Mouse (Mus musculus): ENCODE measurements around the gene Slc35c1. TPM values are rescaled to one million over a fixed set of nuclear protein-coding genes. Genes with fewer than 3 reads are reported as not detected.

Gene Slc35c1
- total RNA-seq (2014; rRNA removed) (3.0 and 3.9 TPM in 2 replicates), polyA plus RNA-seq (2012; rRNA removed) (26.0 and 30.7 TPM in 2 replicates)

GRCm38 (mm10) chr2:92459921-92460707 is at the start of gene Slc35c1:
TSS of gene Slc35c1 (minus strand) at chr2:92460538.
- no peaks in the 10 kb centered on the region for H3K36me3 ChIP-seq (ENCODE audit: control insufficient read depth, insufficient read depth, low read length)
- H3K4me1 ChIP-seq (ENCODE audit: control insufficient read depth, insufficient read depth, low read length): peaks cover 28% of the 10 kb centered on the region
- TF ChIP-seq POLR2A (IDR thresholded peaks at IDR 0.05; ENCODE audit: extremely low read depth, insufficient read depth, low read length): peak; percentile 18; the same call in 1 of the 2 replicates
- no peak for TF ChIP-seq CTCF (IDR thresholded peaks at IDR 0.05; ENCODE audit: low read depth, low read length)
- H3K9ac ChIP-seq (ENCODE audit: low read depth, low read length): peak within 1 kb of the TSS; percentile 87
- H3K4me3 ChIP-seq (ENCODE audit: insufficient read depth, low read depth, low read length): peak within 1 kb of the TSS; percentile 82
- peaks cover 18% of the 10 kb centered on the region for H3K79me2 ChIP-seq (ENCODE audit: control insufficient read depth, insufficient read depth, low read length)
- no peaks in the 10 kb centered on the region for H3K27me3 ChIP-seq (ENCODE audit: control insufficient read depth, insufficient read depth, low read length)
- peak within 1 kb of the TSS; percentile 74 for H3K27ac ChIP-seq (replicated peaks; ENCODE audit: insufficient read depth, low read depth, low read length)
- peak; percentile 25 for DNase-seq (ENCODE audit: extremely low read depth, low read depth, low spot score)
- 4% methylated on average over 34 of the region's 34 CpGs for WGBS

GRCm38 (mm10) chr2:92505291-92505690 is 45.0 kb upstream of the Slc35c1 start:
- WGBS: 89% methylated on average over 7 of the region's 7 CpGs
- no peak for DNase-seq (ENCODE audit: extremely low read depth, low read depth, low spot score)
- no peak overlapping the region for H3K4me3 ChIP-seq (ENCODE audit: insufficient read depth, low read depth, low read length)
- no peaks in the 10 kb centered on the region for H3K79me2 ChIP-seq (ENCODE audit: control insufficient read depth, insufficient read depth, low read length)
- H3K9ac ChIP-seq (ENCODE audit: low read depth, low read length): no peak overlapping the region
- TF ChIP-seq POLR2A (IDR thresholded peaks at IDR 0.05; ENCODE audit: extremely low read depth, insufficient read depth, low read length): no peak
- TF ChIP-seq CTCF (IDR thresholded peaks at IDR 0.05; ENCODE audit: low read depth, low read length): no peak
- no peaks in the 10 kb centered on the region for H3K36me3 ChIP-seq (ENCODE audit: control insufficient read depth, insufficient read depth, low read length)
- no peaks in the 10 kb centered on the region for H3K4me1 ChIP-seq (ENCODE audit: control insufficient read depth, insufficient read depth, low read length)
- H3K27me3 ChIP-seq (ENCODE audit: control insufficient read depth, insufficient read depth, low read length): no peaks in the 10 kb centered on the region
- no peak overlapping the region for H3K27ac ChIP-seq (replicated peaks; ENCODE audit: insufficient read depth, low read depth, low read length)

- Histone ChIP-seq H3K27me3 (ENCODE audit: control insufficient read depth, insufficient read depth, low read length) (no peaks in the 10 kb centered on the region), H3K4me1 (ENCODE audit: control insufficient read depth, insufficient read depth, low read length) (no peaks in the 10 kb centered on the region)
- 76% methylated on average over 3 of the region's 3 CpGs for WGBS
Measured at GRCm38 (mm10) chr2:92503421-92503820, 43.1 kb upstream of the Slc35c1 start.

GRCm38 (mm10) chr2:92499701-92500322 is 39.5 kb upstream of the Slc35c1 start:
- Histone ChIP-seq H3K4me1 (ENCODE audit: control insufficient read depth, insufficient read depth, low read length) (no peaks in the 10 kb centered on the region), H3K27me3 (ENCODE audit: control insufficient read depth, insufficient read depth, low read length) (no peaks in the 10 kb centered on the region), H3K27ac (replicated peaks; ENCODE audit: insufficient read depth, low read depth, low read length) (no peak overlapping the region), H3K9ac (ENCODE audit: low read depth, low read length) (no peak overlapping the region), H3K79me2 (ENCODE audit: control insufficient read depth, insufficient read depth, low read length) (no peaks in the 10 kb centered on the region), H3K4me3 (ENCODE audit: insufficient read depth, low read depth, low read length) (no peak overlapping the region), H3K36me3 (ENCODE audit: control insufficient read depth, insufficient read depth, low read length) (no peaks in the 10 kb centered on the region)
- no peak for TF ChIP-seq POLR2A (IDR thresholded peaks at IDR 0.05; ENCODE audit: extremely low read depth, insufficient read depth, low read length)
- TF ChIP-seq CTCF (IDR thresholded peaks at IDR 0.05; ENCODE audit: low read depth, low read length): no peak
- 86% methylated on average over 3 of the region's 3 CpGs for WGBS
- no peak for DNase-seq (ENCODE audit: extremely low read depth, low read depth, low spot score)

More at GRCm38 (mm10) chr2:92503421-92503820, 43.1 kb upstream of the Slc35c1 start:
- Histone ChIP-seq H3K9ac (ENCODE audit: low read depth, low read length) (no peak overlapping the region), H3K79me2 (ENCODE audit: control insufficient read depth, insufficient read depth, low read length) (no peaks in the 10 kb centered on the region), H3K4me3 (ENCODE audit: insufficient read depth, low read depth, low read length) (no peak overlapping the region), H3K27ac (replicated peaks; ENCODE audit: insufficient read depth, low read depth, low read length) (no peak overlapping the region), H3K36me3 (ENCODE audit: control insufficient read depth, insufficient read depth, low read length) (no peaks in the 10 kb centered on the region)
- TF ChIP-seq POLR2A (IDR thresholded peaks at IDR 0.05; ENCODE audit: extremely low read depth, insufficient read depth, low read length) (no peak), CTCF (IDR thresholded peaks at IDR 0.05; ENCODE audit: low read depth, low read length) (no peak)
- no peak for DNase-seq (ENCODE audit: extremely low read depth, low read depth, low spot score)

- DNase-seq (ENCODE audit: extremely low read depth, low read depth, low spot score): no peak
- 68% methylated on average over 5 of the region's 5 CpGs for WGBS
- no peak for TF ChIP-seq POLR2A (IDR thresholded peaks at IDR 0.05; ENCODE audit: extremely low read depth, insufficient read depth, low read length)
- no peak for TF ChIP-seq CTCF (IDR thresholded peaks at IDR 0.05; ENCODE audit: low read depth, low read length)
Measured at GRCm38 (mm10) chr2:92497112-92497511, 36.8 kb upstream of the Slc35c1 start.

More at GRCm38 (mm10) chr2:92497112-92497511, 36.8 kb upstream of the Slc35c1 start:
- Histone ChIP-seq H3K9ac (ENCODE audit: low read depth, low read length) (no peak overlapping the region), H3K4me1 (ENCODE audit: control insufficient read depth, insufficient read depth, low read length) (no peaks in the 10 kb centered on the region), H3K27ac (replicated peaks; ENCODE audit: insufficient read depth, low read depth, low read length) (no peak overlapping the region), H3K36me3 (ENCODE audit: control insufficient read depth, insufficient read depth, low read length) (no peaks in the 10 kb centered on the region), H3K4me3 (ENCODE audit: insufficient read depth, low read depth, low read length) (no peak overlapping the region), H3K79me2 (ENCODE audit: control insufficient read depth, insufficient read depth, low read length) (no peaks in the 10 kb centered on the region), H3K27me3 (ENCODE audit: control insufficient read depth, insufficient read depth, low read length) (no peaks in the 10 kb centered on the region)

Measured in liver, adult 2 months (tissue).